Mouse (Mus musculus): ENCODE measurements around the gene Gm45213. TPM values are rescaled to one million over a fixed set of nuclear protein-coding genes. Genes with fewer than 3 reads are reported as not detected.

Gm45213 gene
- polyA plus RNA-seq, 1 experiment: not detected

- H3K27ac ChIP-seq (ENCODE audit: insufficient read depth, low read depth, low read length): peak within 1 kb of the TSS; percentile 27
- no peaks in the 10 kb centered on the region for H3K27me3 ChIP-seq (replicated peaks; ENCODE audit: control insufficient read depth, insufficient read depth, low read length)
- no peak for TF ChIP-seq CTCF (conservative IDR thresholded peaks at IDR 0.05; ENCODE audit: insufficient read depth, insufficient read length, low read depth, low read length)
- TF ChIP-seq POLR2A (IDR thresholded peaks at IDR 0.05; ENCODE audit: low read depth, low read length): peak; percentile 79
- under 1% methylated on average over 65 of the region's 65 CpGs for WGBS
- no peaks in the 10 kb centered on the region; the same call in 1 of the 2 replicates for H3K4me1 ChIP-seq (ENCODE audit: control insufficient read depth, insufficient read depth, low read length)
- peak; percentile 98 for DNase-seq
- peaks cover 2% of the 10 kb centered on the region for H3K36me3 ChIP-seq (ENCODE audit: control insufficient read depth, insufficient read depth, low read length)
- H3K4me3 ChIP-seq (ENCODE audit: insufficient read depth, low read depth, low read length): peak within 1 kb of the TSS; percentile 63
These were observed 36.2 kb downstream of the Gm45213 start, which contains the start of gene Selenos for GRCm38 (mm10) chr7:66079364-66080230. Gene Selenos, plus strand, starts transcription at chr7:66079649.

GRCm38 (mm10) chr7:66080231-66080613 is 36.8 kb downstream of the Gm45213 start:
- no peak overlapping the region for H3K27ac ChIP-seq (ENCODE audit: insufficient read depth, low read depth, low read length)
- TF ChIP-seq POLR2A (IDR thresholded peaks at IDR 0.05; ENCODE audit: low read depth, low read length) (no peak), CTCF (conservative IDR thresholded peaks at IDR 0.05; ENCODE audit: insufficient read depth, insufficient read length, low read depth, low read length) (no peak)
- H3K4me1 ChIP-seq (ENCODE audit: control insufficient read depth, insufficient read depth, low read length): no peaks in the 10 kb centered on the region; the same call in 1 of the 2 replicates
- WGBS: 36% methylated on average over 5 of the region's 5 CpGs
- H3K4me3 ChIP-seq (ENCODE audit: insufficient read depth, low read depth, low read length): peak overlapping the region; percentile 63
- H3K27me3 ChIP-seq (replicated peaks; ENCODE audit: control insufficient read depth, insufficient read depth, low read length): no peaks in the 10 kb centered on the region
- no peak for DNase-seq
- no peaks in the 10 kb centered on the region; the same call in 1 of the 2 replicates for H3K36me3 ChIP-seq (ENCODE audit: control insufficient read depth, insufficient read depth, low read length)

- DNase-seq: no peak
- no peak overlapping the region for H3K27ac ChIP-seq (ENCODE audit: insufficient read depth, low read depth, low read length)
- H3K4me1 ChIP-seq (ENCODE audit: control insufficient read depth, insufficient read depth, low read length): no peaks in the 10 kb centered on the region; the same call in 1 of the 2 replicates
- TF ChIP-seq POLR2A (IDR thresholded peaks at IDR 0.05; ENCODE audit: low read depth, low read length): no peak
- no peak for TF ChIP-seq CTCF (conservative IDR thresholded peaks at IDR 0.05; ENCODE audit: insufficient read depth, insufficient read length, low read depth, low read length)
- H3K4me3 ChIP-seq (ENCODE audit: insufficient read depth, low read depth, low read length): no peak overlapping the region
- peaks cover 9% of the 10 kb centered on the region; the same call in 1 of the 2 replicates for H3K36me3 ChIP-seq (ENCODE audit: control insufficient read depth, insufficient read depth, low read length)
- no peaks in the 10 kb centered on the region for H3K27me3 ChIP-seq (replicated peaks; ENCODE audit: control insufficient read depth, insufficient read depth, low read length)
- WGBS: 73% methylated on average over 6 of the region's 6 CpGs
These were observed 40.4 kb downstream of the Gm45213 start for GRCm38 (mm10) chr7:66083757-66084156.

- no peak for TF ChIP-seq CTCF (conservative IDR thresholded peaks at IDR 0.05; ENCODE audit: insufficient read depth, insufficient read length, low read depth, low read length)
- no peak for TF ChIP-seq POLR2A (IDR thresholded peaks at IDR 0.05; ENCODE audit: low read depth, low read length)
- WGBS: 52% methylated on average over 7 of the region's 7 CpGs
- no peaks in the 10 kb centered on the region; the same call in 1 of the 2 replicates for H3K4me1 ChIP-seq (ENCODE audit: control insufficient read depth, insufficient read depth, low read length)
- H3K36me3 ChIP-seq (ENCODE audit: control insufficient read depth, insufficient read depth, low read length): peaks cover 9% of the 10 kb centered on the region; the same call in 1 of the 2 replicates
- H3K27ac ChIP-seq (ENCODE audit: insufficient read depth, low read depth, low read length): no peak overlapping the region
- no peaks in the 10 kb centered on the region for H3K27me3 ChIP-seq (replicated peaks; ENCODE audit: control insufficient read depth, insufficient read depth, low read length)
- DNase-seq: no peak
- no peak overlapping the region for H3K4me3 ChIP-seq (ENCODE audit: insufficient read depth, low read depth, low read length)
These were observed 41.1 kb downstream of the Gm45213 start for GRCm38 (mm10) chr7:66084546-66084945.

- no peaks in the 10 kb centered on the region; the same call in 1 of the 2 replicates for H3K4me1 ChIP-seq (ENCODE audit: control insufficient read depth, insufficient read depth, low read length)
- DNase-seq: no peak
- peaks cover 9% of the 10 kb centered on the region; the same call in 1 of the 2 replicates for H3K36me3 ChIP-seq (ENCODE audit: control insufficient read depth, insufficient read depth, low read length)
- H3K27ac ChIP-seq (ENCODE audit: insufficient read depth, low read depth, low read length): no peak overlapping the region
- no peaks in the 10 kb centered on the region for H3K27me3 ChIP-seq (replicated peaks; ENCODE audit: control insufficient read depth, insufficient read depth, low read length)
- no peak overlapping the region for H3K4me3 ChIP-seq (ENCODE audit: insufficient read depth, low read depth, low read length)
- 84% methylated on average over 4 of the region's 4 CpGs for WGBS
- no peak for TF ChIP-seq CTCF (conservative IDR thresholded peaks at IDR 0.05; ENCODE audit: insufficient read depth, insufficient read length, low read depth, low read length)
- no peak for TF ChIP-seq POLR2A (IDR thresholded peaks at IDR 0.05; ENCODE audit: low read depth, low read length)
These were observed 44.2 kb downstream of the Gm45213 start for GRCm38 (mm10) chr7:66087652-66088051.

GRCm38 (mm10) chr7:66088077-66088476 is 44.7 kb downstream of the Gm45213 start:
- Histone ChIP-seq H3K4me3 (ENCODE audit: insufficient read depth, low read depth, low read length) (no peak overlapping the region), H3K36me3 (ENCODE audit: control insufficient read depth, insufficient read depth, low read length) (peaks cover 9% of the 10 kb centered on the region; the same call in 1 of the 2 replicates), H3K4me1 (ENCODE audit: control insufficient read depth, insufficient read depth, low read length) (no peaks in the 10 kb centered on the region; the same call in 1 of the 2 replicates), H3K27me3 (replicated peaks; ENCODE audit: control insufficient read depth, insufficient read depth, low read length) (no peaks in the 10 kb centered on the region), H3K27ac (ENCODE audit: insufficient read depth, low read depth, low read length) (no peak overlapping the region)
- no peak for DNase-seq
- no peak for TF ChIP-seq POLR2A (IDR thresholded peaks at IDR 0.05; ENCODE audit: low read depth, low read length)
- 70% methylated on average over 2 of the region's 2 CpGs for WGBS

- no peak for TF ChIP-seq POLR2A (IDR thresholded peaks at IDR 0.05; ENCODE audit: low read depth, low read length)
- no peak for TF ChIP-seq CTCF (conservative IDR thresholded peaks at IDR 0.05; ENCODE audit: insufficient read depth, insufficient read length, low read depth, low read length)
- Histone ChIP-seq H3K4me1 (ENCODE audit: control insufficient read depth, insufficient read depth, low read length) (no peaks in the 10 kb centered on the region; the same call in 1 of the 2 replicates), H3K27me3 (replicated peaks; ENCODE audit: control insufficient read depth, insufficient read depth, low read length) (no peaks in the 10 kb centered on the region), H3K4me3 (ENCODE audit: insufficient read depth, low read depth, low read length) (no peak overlapping the region), H3K27ac (ENCODE audit: insufficient read depth, low read depth, low read length) (no peak overlapping the region), H3K36me3 (ENCODE audit: control insufficient read depth, insufficient read depth, low read length) (peaks cover 7% of the 10 kb centered on the region; the same call in 1 of the 2 replicates)
- WGBS: 85% methylated on average over 11 of the region's 11 CpGs
- DNase-seq: peak; percentile 50
These were observed 47.3 kb downstream of the Gm45213 start for GRCm38 (mm10) chr7:66090676-66091190.

Measured in kidney, adult 2 months (tissue).